Mouse (Mus musculus): ENCODE data around the gene Zmiz2. TPM values are rescaled to one million over a fixed set of nuclear protein-coding genes. Genes with fewer than 3 reads are reported as not detected.
"Not testable (repeated sequence)": the region's sequence is repeated elsewhere in the genome, so short reads cannot be mapped to it uniquely, and the experiment has no call there.

The Zmiz2 gene
- polyA plus RNA-seq (2016; fragmentation: Nextera tagmentation; extraction: Ambion mirVana), result 7.0 and 7.5 TPM in 2 replicates

- H3K4me2 ChIP-seq, result peak within 1 kb of the TSS; percentile 93
- WGBS, result 8% methylated on average over 55 of the region's 60 CpGs
- H3K4me3 ChIP-seq, result peak within 1 kb of the TSS; percentile 99
- no peaks in the 10 kb centered on the region for H3K9me3 ChIP-seq (replicated peaks)
- peaks cover 12% of the 10 kb centered on the region for H3K4me1 ChIP-seq (replicated peaks)
- ATAC-seq (ENCODE audit: insufficient number of reproducible peaks, low FRiP score), result peak; percentile 99
- no peaks in the 10 kb centered on the region for H3K27me3 ChIP-seq (replicated peaks)
- peaks cover 8% of the 10 kb centered on the region for H3K36me3 ChIP-seq
- peak within 1 kb of the TSS; percentile 93 for H3K27ac ChIP-seq (ENCODE audit: poor library complexity, severe bottlenecking)
- H3K9ac ChIP-seq, result peak within 1 kb of the TSS; percentile 96
Observed at GRCm38 (mm10) chr11:6388726-6389413, at the start of gene Zmiz2. Zmiz2 (plus strand) TSS chr11:6389074.

GRCm38 (mm10) chr11:6345956-6346355, 42.9 kb upstream of the Zmiz2 start:
- Histone ChIP-seq H3K4me2 (no peak overlapping the region), H3K4me3 (no peak overlapping the region), H3K4me1 (replicated peaks) (no peaks in the 10 kb centered on the region), H3K9me3 (replicated peaks) (no peaks in the 10 kb centered on the region), H3K27me3 (replicated peaks) (no peaks in the 10 kb centered on the region), H3K36me3 (peaks cover 94% of the 10 kb centered on the region), H3K27ac (ENCODE audit: poor library complexity, severe bottlenecking) (no peak overlapping the region), H3K9ac (no peak overlapping the region)
- no peak for ATAC-seq (ENCODE audit: insufficient number of reproducible peaks, low FRiP score)
- 92% methylated on average over 4 of the region's 4 CpGs for WGBS

GRCm38 (mm10) chr11:6346966-6347365, 41.9 kb upstream of the Zmiz2 start:
- ATAC-seq (ENCODE audit: insufficient number of reproducible peaks, low FRiP score), result no peak
- WGBS, result 84% methylated on average over 7 of the region's 7 CpGs
- no peak overlapping the region for H3K27ac ChIP-seq (ENCODE audit: poor library complexity, severe bottlenecking)

GRCm38 (mm10) chr11:6348681-6349200, 40.1 kb upstream of the Zmiz2 start:
- 91% methylated on average over 11 of the region's 11 CpGs for WGBS
- Histone ChIP-seq H3K27me3 (replicated peaks) (no peaks in the 10 kb centered on the region), H3K4me2 (no peak overlapping the region), H3K9me3 (replicated peaks) (no peaks in the 10 kb centered on the region), H3K4me3 (no peak overlapping the region), H3K9ac (no peak overlapping the region), H3K27ac (ENCODE audit: poor library complexity, severe bottlenecking) (no peak overlapping the region), H3K4me1 (replicated peaks) (no peaks in the 10 kb centered on the region), H3K36me3 (peaks cover 96% of the 10 kb centered on the region)
- no peak for ATAC-seq (ENCODE audit: insufficient number of reproducible peaks, low FRiP score)

More at GRCm38 (mm10) chr11:6346966-6347365, 41.9 kb upstream of the Zmiz2 start:
- Histone ChIP-seq H3K9ac (no peak overlapping the region), H3K36me3 (peaks cover 92% of the 10 kb centered on the region), H3K4me3 (no peak overlapping the region), H3K4me2 (no peak overlapping the region), H3K27me3 (replicated peaks) (no peaks in the 10 kb centered on the region), H3K9me3 (replicated peaks) (no peaks in the 10 kb centered on the region), H3K4me1 (replicated peaks) (no peaks in the 10 kb centered on the region)

- H3K9me3 ChIP-seq (replicated peaks), result no peaks in the 10 kb centered on the region
- peaks cover 96% of the 10 kb centered on the region for H3K36me3 ChIP-seq
- 95% methylated on average over 5 of the region's 5 CpGs for WGBS
- no peak overlapping the region for H3K4me3 ChIP-seq
- H3K4me1 ChIP-seq (replicated peaks), result no peaks in the 10 kb centered on the region
- H3K27ac ChIP-seq (ENCODE audit: poor library complexity, severe bottlenecking), result no peak overlapping the region
- H3K27me3 ChIP-seq (replicated peaks), result no peaks in the 10 kb centered on the region
- no peak overlapping the region for H3K9ac ChIP-seq
- ATAC-seq (ENCODE audit: insufficient number of reproducible peaks, low FRiP score), result no peak
- no peak overlapping the region for H3K4me2 ChIP-seq
Observed at GRCm38 (mm10) chr11:6349586-6349985, 39.3 kb upstream of the Zmiz2 start.

GRCm38 (mm10) chr11:6355106-6355505, 33.8 kb upstream of the Zmiz2 start:
- 90% methylated on average over 4 of the region's 4 CpGs for WGBS
- Histone ChIP-seq H3K4me2 (no peak overlapping the region), H3K9ac (0 out of 2 replicates have a peak overlapping the region, but pooled peaks have one; percentile 38), H3K27me3 (replicated peaks) (no peaks in the 10 kb centered on the region), H3K4me3 (no peak overlapping the region), H3K9me3 (replicated peaks) (no peaks in the 10 kb centered on the region), H3K36me3 (peaks cover 77% of the 10 kb centered on the region), H3K27ac (ENCODE audit: poor library complexity, severe bottlenecking) (no peak overlapping the region), H3K4me1 (replicated peaks) (no peaks in the 10 kb centered on the region)
- ATAC-seq (ENCODE audit: insufficient number of reproducible peaks, low FRiP score), result peak; percentile 38; the same call in 1 of the 2 replicates

- Histone ChIP-seq H3K9ac (no peak overlapping the region), H3K4me2 (no peak overlapping the region), H3K4me1 (replicated peaks) (peaks cover 4% of the 10 kb centered on the region; the same call in 1 of the 2 replicates), H3K27me3 (replicated peaks) (no peaks in the 10 kb centered on the region), H3K4me3 (no peak overlapping the region), H3K36me3 (no peaks in the 10 kb centered on the region), H3K9me3 (replicated peaks) (no peaks in the 10 kb centered on the region), H3K27ac (ENCODE audit: poor library complexity, severe bottlenecking) (no peak overlapping the region)
- 88% methylated on average over 9 of the region's 9 CpGs for WGBS
- ATAC-seq (ENCODE audit: insufficient number of reproducible peaks, low FRiP score), result no peak
Observed at GRCm38 (mm10) chr11:6364581-6365275, 24.1 kb upstream of the Zmiz2 start.

GRCm38 (mm10) chr11:6365885-6366284, 23.0 kb upstream of the Zmiz2 start:
- no peak overlapping the region for H3K27ac ChIP-seq (ENCODE audit: poor library complexity, severe bottlenecking)
- no peak overlapping the region for H3K9ac ChIP-seq
- peak; percentile 79 for ATAC-seq (ENCODE audit: insufficient number of reproducible peaks, low FRiP score)
- H3K4me1 ChIP-seq (replicated peaks), result peaks cover 4% of the 10 kb centered on the region; the same call in 1 of the 2 replicates
- 19% methylated on average over 11 of the region's 11 CpGs for WGBS
- H3K4me3 ChIP-seq, result no peak overlapping the region
- H3K9me3 ChIP-seq (replicated peaks), result no peaks in the 10 kb centered on the region
- H3K27me3 ChIP-seq (replicated peaks), result no peaks in the 10 kb centered on the region
- no peaks in the 10 kb centered on the region for H3K36me3 ChIP-seq
- H3K4me2 ChIP-seq, result no peak overlapping the region

GRCm38 (mm10) chr11:6366434-6366833, 22.4 kb upstream of the Zmiz2 start:
- Histone ChIP-seq H3K27ac (ENCODE audit: poor library complexity, severe bottlenecking) (no peak overlapping the region), H3K4me1 (replicated peaks) (peaks cover 4% of the 10 kb centered on the region; the same call in 1 of the 2 replicates), H3K27me3 (replicated peaks) (no peaks in the 10 kb centered on the region), H3K9me3 (replicated peaks) (no peaks in the 10 kb centered on the region), H3K4me3 (no peak overlapping the region), H3K36me3 (no peaks in the 10 kb centered on the region), H3K4me2 (no peak overlapping the region), H3K9ac (no peak overlapping the region)
- no peak for ATAC-seq (ENCODE audit: insufficient number of reproducible peaks, low FRiP score)
- WGBS, result 79% methylated on average over 6 of the region's 6 CpGs

- Histone ChIP-seq H3K4me2 (no peak overlapping the region), H3K4me3 (no peak overlapping the region), H3K9ac (no peak overlapping the region), H3K27me3 (replicated peaks) (no peaks in the 10 kb centered on the region), H3K4me1 (replicated peaks) (peaks cover 4% of the 10 kb centered on the region; the same call in 1 of the 2 replicates), H3K9me3 (replicated peaks) (no peaks in the 10 kb centered on the region), H3K36me3 (no peaks in the 10 kb centered on the region), H3K27ac (ENCODE audit: poor library complexity, severe bottlenecking) (no peak overlapping the region)
- WGBS, result 75% methylated on average over 4 of the region's 4 CpGs
- ATAC-seq (ENCODE audit: insufficient number of reproducible peaks, low FRiP score), result no peak
Observed at GRCm38 (mm10) chr11:6367156-6367555, 21.7 kb upstream of the Zmiz2 start.

GRCm38 (mm10) chr11:6367986-6368385, 20.9 kb upstream of the Zmiz2 start:
- not testable (repeated sequence) for ATAC-seq (ENCODE audit: insufficient number of reproducible peaks, low FRiP score); H3K4me3 ChIP-seq; H3K27me3 ChIP-seq (replicated peaks); H3K9ac ChIP-seq; H3K4me2 ChIP-seq; H3K9me3 ChIP-seq (replicated peaks); H3K4me1 ChIP-seq (replicated peaks); H3K27ac ChIP-seq (ENCODE audit: poor library complexity, severe bottlenecking); H3K36me3 ChIP-seq
- WGBS, result 81% methylated on average over 5 of the region's 5 CpGs
